In the genomic region with DNA sequence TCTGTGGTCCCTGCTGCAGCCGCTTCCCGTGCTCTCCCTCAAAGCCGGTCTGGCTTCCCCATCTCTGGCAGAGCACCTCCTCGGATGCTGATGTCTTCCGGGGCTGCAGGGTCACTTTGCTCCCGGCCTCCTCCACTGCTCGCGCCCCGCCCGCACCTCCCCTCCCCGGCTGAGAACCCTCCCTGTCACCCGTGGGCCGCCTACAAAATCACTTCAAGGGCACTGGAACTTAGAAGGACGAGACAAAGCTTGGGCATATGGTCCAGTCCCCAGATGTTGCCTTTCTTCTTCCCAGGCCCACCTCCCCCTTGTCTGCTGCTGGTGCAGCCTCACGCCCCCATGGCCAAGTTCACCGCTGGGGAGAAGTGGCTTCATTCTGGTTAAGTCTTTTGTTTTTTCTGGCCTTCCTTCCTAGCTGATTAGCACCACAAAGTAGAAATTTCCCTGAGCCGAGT, we compare ENCODE assay signal across 7 mouse cellular contexts.
DNase-seq lines count a peak whose midpoint lies in the region; ATAC-seq and TF ChIP-seq lines count a peak whose summit lies in the region.

No protein-coding gene starts in this region.

- peak overlapping the region; percentile 56; the same call in 1 of the 2 replicates for H3K4me2 ChIP-seq in lung, postnatal 0 days (replicated peaks; ENCODE audit: low read depth, low read length)
- H3K4me2 ChIP-seq in embryonic facial prominence, embryonic 13.5 days = peak overlapping the region; percentile 91
- H3K4me2 ChIP-seq in hindbrain, embryonic 13.5 days = peak overlapping the region; percentile 85
- peak overlapping the region; percentile 92 for H3K4me2 ChIP-seq in midbrain, postnatal 0 days (ENCODE audit: low read depth, low read length, poor library complexity, severe bottlenecking)

- H3K27ac ChIP-seq in lung, postnatal 0 days (ENCODE audit: low read length) = no peak overlapping the region
- no peak overlapping the region for H3K27ac ChIP-seq in embryonic facial prominence, embryonic 13.5 days
- peak overlapping the region; percentile 45 for H3K27ac ChIP-seq in hindbrain, embryonic 13.5 days
- no peak overlapping the region for H3K27ac ChIP-seq in midbrain, postnatal 0 days (ENCODE audit: low read depth, low read length)

- H3K9ac ChIP-seq in lung, postnatal 0 days (replicated peaks; ENCODE audit: low read depth) = no peak overlapping the region
- peak overlapping the region; percentile 62 for H3K9ac ChIP-seq in embryonic facial prominence, embryonic 13.5 days
- peak overlapping the region; percentile 65 for H3K9ac ChIP-seq in hindbrain, embryonic 13.5 days
- H3K9ac ChIP-seq in midbrain, postnatal 0 days (replicated peaks; ENCODE audit: low read length, poor library complexity, severe bottlenecking) = no peak overlapping the region; the same call in 1 of the 2 replicates

- TF ChIP-seq EP300 in lung, postnatal 0 days (IDR thresholded peaks at IDR 0.05) = no peak

- DNase-seq in lung, postnatal 0 days (ENCODE audit: low spot score) = no peak
- no peak for DNase-seq in lung, adult 2 months
- peak; percentile 17 for DNase-seq in midbrain, postnatal 0 days (ENCODE audit: low spot score)
- no peak for DNase-seq in c-Kit-positive CD71-positive TER-119-positive erythroid progenitor cells, embryonic 14.5 days (ENCODE audit: low spot score)

- no peak for ATAC-seq in lung, postnatal 0 days
- ATAC-seq in embryonic facial prominence, embryonic 13.5 days (ENCODE audit: insufficient number of reproducible peaks, insufficient read depth, low FRiP score, low TSS enrichment, low read depth) = no peak
- peak; percentile 57 for ATAC-seq in hindbrain, embryonic 13.5 days (ENCODE audit: low FRiP score)
- no peak for ATAC-seq in midbrain, postnatal 0 days (ENCODE audit: low FRiP score)
- no peak for ATAC-seq in inflammation-experienced regulatory T-cells, adult 6 months

- no peaks in the 10 kb centered on the region for H3K36me3 ChIP-seq in lung, postnatal 0 days (ENCODE audit: insufficient read depth, low read length)
- H3K36me3 ChIP-seq in embryonic facial prominence, embryonic 13.5 days = no peaks in the 10 kb centered on the region
- H3K36me3 ChIP-seq in hindbrain, embryonic 13.5 days = no peaks in the 10 kb centered on the region
- no peaks in the 10 kb centered on the region for H3K36me3 ChIP-seq in midbrain, postnatal 0 days (ENCODE audit: insufficient read depth, low read length)

- H3K4me3 ChIP-seq in lung, postnatal 0 days (ENCODE audit: low read depth, low read length) = peak overlapping the region; percentile 17; the same call in 1 of the 2 replicates
- H3K4me3 ChIP-seq in lung, adult 2 months (replicated peaks; ENCODE audit: extremely low read depth, low read depth, low read length) = no peak overlapping the region
- peak overlapping the region; percentile 47 for H3K4me3 ChIP-seq in embryonic facial prominence, embryonic 13.5 days
- H3K4me3 ChIP-seq in hindbrain, embryonic 13.5 days = peak overlapping the region; percentile 40
- peak overlapping the region; percentile 39 for H3K4me3 ChIP-seq in midbrain, postnatal 0 days (ENCODE audit: low read depth, low read length)

- peaks cover 23% of the 10 kb centered on the region for H3K27me3 ChIP-seq in lung, postnatal 0 days (replicated peaks; ENCODE audit: insufficient read depth, low read length)
- peaks cover 68% of the 10 kb centered on the region for H3K27me3 ChIP-seq in embryonic facial prominence, embryonic 13.5 days
- peaks cover 13% of the 10 kb centered on the region for H3K27me3 ChIP-seq in hindbrain, embryonic 13.5 days
- H3K27me3 ChIP-seq in midbrain, postnatal 0 days (ENCODE audit: insufficient read depth, low read length) = no peaks in the 10 kb centered on the region

- no peaks in the 10 kb centered on the region; the same call in 1 of the 2 replicates for H3K4me1 ChIP-seq in lung, postnatal 0 days (ENCODE audit: insufficient read depth, low read depth, low read length)
- H3K4me1 ChIP-seq in lung, adult 2 months (ENCODE audit: control insufficient read depth, insufficient read depth, low read length) = 0 out of 2 replicates have a peak, but pooled peaks cover 3% of the 10 kb centered on the region
- H3K4me1 ChIP-seq in embryonic facial prominence, embryonic 13.5 days = peaks cover 16% of the 10 kb centered on the region
- H3K4me1 ChIP-seq in hindbrain, embryonic 13.5 days (replicated peaks) = peaks cover 22% of the 10 kb centered on the region
- peaks cover 7% of the 10 kb centered on the region; the same call in 1 of the 2 replicates for H3K4me1 ChIP-seq in midbrain, postnatal 0 days (ENCODE audit: insufficient read depth, low read length)

- 4% methylated on average over 17 of the region's 17 CpGs for WGBS in lung, postnatal 0 days
- WGBS in lung, adult 2 months = 8% methylated on average over 17 of the region's 17 CpGs
- 1% methylated on average over 17 of the region's 17 CpGs for WGBS in embryonic facial prominence, embryonic 13.5 days
- under 1% methylated on average over 17 of the region's 17 CpGs for WGBS in hindbrain, embryonic 13.5 days
- 3% methylated on average over 15 of the region's 17 CpGs for WGBS in midbrain, postnatal 0 days

- H3K9me3 ChIP-seq in lung, postnatal 0 days (ENCODE audit: low read length) = no peaks in the 10 kb centered on the region
- H3K9me3 ChIP-seq in embryonic facial prominence, embryonic 13.5 days = no peaks in the 10 kb centered on the region
- no peaks in the 10 kb centered on the region for H3K9me3 ChIP-seq in hindbrain, embryonic 13.5 days
- no peaks in the 10 kb centered on the region for H3K9me3 ChIP-seq in midbrain, postnatal 0 days (ENCODE audit: low read length)

- no peak for TF ChIP-seq CTCF in lung, postnatal 0 days (IDR thresholded peaks at IDR 0.05)
- TF ChIP-seq CTCF in lung, adult 2 months (IDR thresholded peaks at IDR 0.05; ENCODE audit: insufficient read depth, low read length) = no peak
- TF ChIP-seq CTCF in midbrain, postnatal 0 days (IDR thresholded peaks at IDR 0.05) = no peak

- TF ChIP-seq POLR2A in lung, adult 2 months (IDR thresholded peaks at IDR 0.05; ENCODE audit: borderline replicate concordance, extremely low read depth, low read depth, low read length) = no peak

Comparison
In these comparisons a context has a peak if more than half of its experiments do, and no peak if none do; other contexts are left out.
1. H3K9ac ChIP-seq: peak in embryonic facial prominence, embryonic 13.5 days (single experiment) and hindbrain, embryonic 13.5 days (single experiment); none in lung, postnatal 0 days (single experiment) and midbrain, postnatal 0 days (single experiment).
2. Peak in every context shown above with its lines, with median percentiles within 50 percentile points of each other: H3K4me2 ChIP-seq.